Mouse (Mus musculus) embryo, embryonic 10.5 days (tissue): ENCODE results near the gene Gm3047.
"Not testable (repeated sequence)": the region's sequence is repeated elsewhere in the genome, so short reads cannot be mapped to it uniquely, and the experiment has no call there.

ENCODE experiments used
- DNase-seq: peaks from one replicate; pipeline ENCODE4 v3.0.0-alpha.2; 2015; ENCODE audit warnings: low spot score

The Gm3047 gene

GRCm38 (mm10) chr14:4555105-4555504, at the start of gene Gm3047:
Gm3047 (plus strand) TSS chr14:4555405.
- not testable (repeated sequence) for DNase-seq
